Mouse (Mus musculus): ENCODE measurements around the gene Car5a. TPM values are rescaled to one million over a fixed set of nuclear protein-coding genes. Genes with fewer than 3 reads are reported as not detected.

The Car5a gene
- total and polyA plus RNA-seq, 3 experiments = 0.16 to 0.68 (median 0.57) TPM

DNA sequence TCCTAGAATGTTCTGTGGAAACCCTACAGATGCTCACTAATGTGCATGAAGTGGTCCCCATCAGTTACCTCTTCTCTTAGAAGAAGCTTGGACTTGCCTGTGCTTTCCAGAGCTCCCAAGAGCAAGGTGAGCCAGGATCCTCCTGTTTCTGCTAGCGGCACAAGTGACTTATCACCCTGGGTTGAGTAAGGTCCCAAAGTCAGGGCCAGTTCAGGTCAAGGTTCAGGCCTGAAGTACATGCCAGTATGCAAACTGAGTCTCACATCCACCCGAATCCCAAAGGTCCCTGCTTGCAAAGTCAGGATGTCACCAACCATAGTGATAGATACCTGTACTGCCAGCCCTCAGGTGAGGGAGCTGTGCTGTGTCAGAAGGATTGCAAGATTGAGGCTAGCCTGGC is 74.5 kb downstream of the Car5a start:
- H3K27me3 ChIP-seq (ENCODE audit: insufficient read depth, low read length) = peaks cover 53% of the 10 kb centered on the region
- H3K4me1 ChIP-seq (ENCODE audit: insufficient read depth, low read depth, low read length) = peaks cover 22% of the 10 kb centered on the region
- H3K4me3 ChIP-seq (ENCODE audit: low read depth, low read length) = no peak overlapping the region
- DNase-seq (ENCODE audit: low spot score) (no peak), ATAC-seq (ENCODE audit: extremely low read depth, insufficient number of reproducible peaks, low FRiP score, poor library complexity, severe bottlenecking) (no peak)
- H3K9me3 ChIP-seq (replicated peaks) = no peaks in the 10 kb centered on the region
- no peaks in the 10 kb centered on the region for H3K36me3 ChIP-seq (replicated peaks)
- TF ChIP-seq POLR2AphosphoS5 (IDR thresholded peaks at IDR 0.05; ENCODE audit: insufficient replicate concordance, low read depth, low read length) = no peak
- TF ChIP-seq GATA1 (IDR thresholded peaks at IDR 0.05; ENCODE audit: borderline replicate concordance, low read length) = no peak
- TF ChIP-seq TAL1 (conservative IDR thresholded peaks at IDR 0.05; ENCODE audit: low read depth, low read length) = no peak
- TF ChIP-seq GATA2 (IDR thresholded peaks at IDR 0.05; ENCODE audit: borderline replicate concordance, low read depth, low read length) = no peak
- TF ChIP-seq CTCF (IDR thresholded peaks at IDR 0.05; ENCODE audit: low read depth, low read length) = no peak

DNA sequence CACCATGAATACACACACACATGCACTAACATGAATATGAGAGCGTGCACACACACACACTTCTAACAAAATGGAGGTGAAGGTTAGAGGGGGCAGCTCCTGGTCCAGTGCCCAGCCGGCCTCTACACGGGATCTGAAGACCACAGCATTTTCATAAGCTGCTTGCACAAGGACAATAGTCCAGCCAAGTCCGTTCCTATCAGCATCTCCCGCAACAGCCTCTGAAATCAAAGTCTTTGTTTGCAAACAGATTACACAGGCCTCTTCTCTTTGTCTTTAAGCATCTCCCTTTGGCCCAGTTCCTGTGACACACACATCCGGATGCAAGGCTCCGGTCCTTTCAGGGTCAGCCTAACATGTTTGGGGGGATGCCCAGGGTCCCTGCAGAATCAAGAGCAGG is 75.8 kb downstream of the Car5a start:
- Histone ChIP-seq H3K27me3 (ENCODE audit: insufficient read depth, low read length) (peaks cover 54% of the 10 kb centered on the region), H3K36me3 (replicated peaks) (no peaks in the 10 kb centered on the region), H3K4me3 (ENCODE audit: low read depth, low read length) (no peak overlapping the region), H3K4me1 (ENCODE audit: insufficient read depth, low read depth, low read length) (peaks cover 17% of the 10 kb centered on the region), H3K9me3 (replicated peaks) (no peaks in the 10 kb centered on the region)
- DNase-seq (ENCODE audit: low spot score) = no peak
- ATAC-seq (ENCODE audit: extremely low read depth, insufficient number of reproducible peaks, low FRiP score, poor library complexity, severe bottlenecking) = no peak
- TF ChIP-seq GATA1 (IDR thresholded peaks at IDR 0.05; ENCODE audit: borderline replicate concordance, low read length) (no peak), CTCF (IDR thresholded peaks at IDR 0.05; ENCODE audit: low read depth, low read length) (no peak), POLR2AphosphoS5 (IDR thresholded peaks at IDR 0.05; ENCODE audit: insufficient replicate concordance, low read depth, low read length) (no peak), TAL1 (conservative IDR thresholded peaks at IDR 0.05; ENCODE audit: low read depth, low read length) (no peak), GATA2 (IDR thresholded peaks at IDR 0.05; ENCODE audit: borderline replicate concordance, low read depth, low read length) (no peak)

DNA sequence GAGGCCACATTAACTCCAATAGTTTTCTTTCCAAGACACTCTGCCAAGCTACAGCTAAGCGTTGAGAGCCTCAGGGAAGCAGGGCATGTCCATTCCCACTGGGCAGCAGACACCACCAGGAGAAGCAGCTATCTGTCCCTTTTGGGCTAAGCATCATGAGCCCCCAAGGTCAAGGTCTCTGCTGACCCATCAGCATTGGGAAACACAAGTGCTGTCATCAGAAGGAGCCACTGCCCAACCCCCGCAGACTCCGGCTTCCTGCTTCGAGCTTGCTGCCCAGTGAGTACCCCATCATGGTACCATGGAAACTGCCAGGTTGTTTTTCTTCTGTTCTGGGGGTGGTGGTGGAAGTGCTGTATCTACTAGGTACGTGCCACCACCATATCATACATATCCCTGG is 76.5 kb downstream of the Car5a start:
- Histone ChIP-seq H3K36me3 (replicated peaks) (no peaks in the 10 kb centered on the region), H3K4me1 (ENCODE audit: insufficient read depth, low read depth, low read length) (peaks cover 17% of the 10 kb centered on the region), H3K4me3 (ENCODE audit: low read depth, low read length) (no peak overlapping the region), H3K9me3 (replicated peaks) (no peaks in the 10 kb centered on the region), H3K27me3 (ENCODE audit: insufficient read depth, low read length) (peaks cover 53% of the 10 kb centered on the region)
- TF ChIP-seq POLR2AphosphoS5 (IDR thresholded peaks at IDR 0.05; ENCODE audit: insufficient replicate concordance, low read depth, low read length) (no peak), TAL1 (conservative IDR thresholded peaks at IDR 0.05; ENCODE audit: low read depth, low read length) (no peak), GATA2 (IDR thresholded peaks at IDR 0.05; ENCODE audit: borderline replicate concordance, low read depth, low read length) (no peak), GATA1 (IDR thresholded peaks at IDR 0.05; ENCODE audit: borderline replicate concordance, low read length) (no peak)
- DNase-seq (ENCODE audit: low spot score) (no peak), ATAC-seq (ENCODE audit: extremely low read depth, insufficient number of reproducible peaks, low FRiP score, poor library complexity, severe bottlenecking) (no peak)

Other genes with a start within 250 kb of the Car5a start
- gene Jph3, start 215.3 kb downstream of the Car5a start, total RNA-seq (2014; fragmentation: Nextera tagmentation) = 3.3 TPM in 1 of 2 replicates, not detected in the other
- gene Jph3, start 215.3 kb downstream of the Car5a start, total RNA-seq (2017) = 0.12 TPM in 1 of 2 replicates, not detected in the other
- gene Jph3, start 215.3 kb downstream of the Car5a start, polyA plus RNA-seq (2012) = not detected in 2 replicates
- 9.1 and 12.3 TPM in 2 replicates for gene Klhdc4, start 115.3 kb downstream of the Car5a start, total RNA-seq (2014; fragmentation: Nextera tagmentation)
- 15.4 and 15.9 TPM in 2 replicates for gene Klhdc4, start 115.3 kb downstream of the Car5a start, total RNA-seq (2017)
- gene Klhdc4, start 115.3 kb downstream of the Car5a start, polyA plus RNA-seq (2012) = 44.5 and 47.8 TPM in 2 replicates
- gene Slc7a5, start 37.2 kb downstream of the Car5a start, total RNA-seq (2014; fragmentation: Nextera tagmentation) = 88.8 and 141 TPM in 2 replicates
- 32.5 and 32.6 TPM in 2 replicates for gene Slc7a5, start 37.2 kb downstream of the Car5a start, total RNA-seq (2017)
- 92.9 and 127 TPM in 2 replicates for gene Slc7a5, start 37.2 kb downstream of the Car5a start, polyA plus RNA-seq (2012)
- 35.7 and 43.5 TPM in 2 replicates for gene Banp, start 4.8 kb upstream of the Car5a start, total RNA-seq (2014; fragmentation: Nextera tagmentation)
- gene Banp, start 4.8 kb upstream of the Car5a start, total RNA-seq (2017) = 42.5 and 46.6 TPM in 2 replicates
- gene Banp, start 4.8 kb upstream of the Car5a start, polyA plus RNA-seq (2012) = 49.1 and 50.7 TPM in 2 replicates